Mouse (Mus musculus): Measurements from ENCODE around the gene Eml1.

DNA sequence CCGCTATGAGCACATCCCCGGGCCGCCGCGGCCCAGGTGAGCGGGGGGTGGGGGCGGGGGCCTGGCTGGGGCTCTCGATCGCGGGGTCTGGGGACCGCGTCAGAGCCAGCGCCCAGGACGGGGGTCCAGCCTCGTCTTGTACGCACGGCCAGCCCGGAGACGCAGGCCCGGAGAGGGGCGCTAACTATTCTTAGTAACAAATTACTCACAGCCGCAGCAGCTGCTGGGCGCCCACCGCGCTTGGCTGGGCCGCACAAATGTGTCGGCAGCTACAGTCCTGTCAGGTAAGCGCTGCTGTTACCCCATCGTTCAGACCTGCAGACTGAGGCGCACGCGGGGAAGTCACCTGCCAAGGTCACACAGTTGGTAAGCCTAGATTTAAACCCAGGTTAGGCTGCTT is 36.2 kb upstream of the Eml1 start:
- no peak for TF ChIP-seq ZNF384 (IDR thresholded peaks at IDR 0.05; ENCODE audit: low read depth, low read length)
- TF ChIP-seq CHD2 (IDR thresholded peaks at IDR 0.05; ENCODE audit: low read depth, low read length), result no peak
- no peak for TF ChIP-seq ZC3H11A (IDR thresholded peaks at IDR 0.05; ENCODE audit: borderline replicate concordance, low read depth, low read length)
- no peak for TF ChIP-seq HCFC1 (IDR thresholded peaks at IDR 0.05; ENCODE audit: borderline replicate concordance, insufficient read depth, low read length)
- no peak for TF ChIP-seq MAFK (IDR thresholded peaks at IDR 0.05; ENCODE audit: insufficient read depth, low read depth, low read length)
